10 mouse cellular contexts compared by ENCODE assay signal in the genomic region with DNA sequence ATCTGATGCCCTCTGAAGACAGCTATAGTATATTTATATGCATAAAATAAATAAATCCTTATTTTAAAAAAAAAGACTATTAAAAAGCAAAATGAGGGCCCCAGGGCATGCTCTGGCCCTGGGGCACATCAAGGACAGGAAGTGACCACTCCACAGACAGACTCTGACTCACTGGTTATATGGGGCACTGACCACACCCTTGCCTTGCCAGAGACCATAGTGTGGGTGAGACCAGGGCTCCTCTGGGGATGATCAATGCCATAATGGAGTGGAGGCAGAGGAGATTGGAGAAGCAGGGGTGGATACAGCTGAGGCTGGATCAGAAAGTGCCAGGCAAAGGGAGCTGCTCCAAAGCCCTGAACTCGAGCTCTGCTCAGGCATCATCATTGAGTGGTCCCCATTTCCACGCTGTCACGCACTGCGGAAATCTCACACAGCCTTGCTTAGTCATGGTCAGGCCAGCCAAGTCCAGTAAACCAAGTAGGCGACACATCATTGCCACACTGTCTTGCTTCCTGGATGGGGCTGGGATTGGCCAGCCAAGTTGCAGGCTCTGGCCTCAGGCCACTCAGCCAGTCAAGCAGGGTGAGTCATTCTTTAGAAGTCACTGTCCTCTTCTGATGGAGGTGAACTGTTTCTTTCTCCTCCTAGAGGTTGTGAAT. TPM values are rescaled to one million over a fixed set of nuclear protein-coding genes. Genes with fewer than 3 reads are reported as not detected.
DNase-seq lines count a peak whose midpoint lies in the region; ATAC-seq lines count a peak whose summit lies in the region.
"Had no signal": no experiment of that assay in that cellular context is flagged by ENCODE, and none has a peak within 500 bp of the region (broad histone marks: within the 10 kb centered on the region; RNA-seq: fewer than 3 reads in every experiment).

No protein-coding gene starts in this region.

- ATAC-seq in frontal cortex, adult (ENCODE audit: low TSS enrichment): no peak

- intact Hi-C loops in heart, postnatal 14 days (cut with DNase I): no loop called here

- peak; percentile 10 for DNase-seq in kidney, postnatal 10 days
- DNase-seq in kidney, adult 11 months: no peak
- peak; percentile 88 for DNase-seq in adrenal gland, postnatal 14 days
- peak; percentile 10 to 16 for DNase-seq in heart, postnatal 14 days
- peak; percentile 87 for DNase-seq in skeletal muscle tissue, adult 2 months (ENCODE audit: low read depth, low spot score)
- no peak for DNase-seq in left cerebral cortex, adult 18-20 months (ENCODE audit: low spot score in 2 of 2)
- DNase-seq in natural killer cell, adult 2 months (ENCODE audit: low spot score in 2 of 2): no peak
- DNase-seq: cerebellum, adult 11 months; kidney, adult 8-10 months had no signal

RNA-seq across cellular contexts. Expression of a gene that starts 35.5 kb away (rescaled TPM):
- total RNA-seq in adrenal gland, postnatal 14 days (2021): 32.8 and 34.8 TPM in 2 replicates
- total RNA-seq in heart, postnatal 14 days (2021): 10 to 100 TPM; 20.2 to 23.7 TPM
- total RNA-seq in left cerebral cortex, adult 18-20 months (2021): 10 to 100 TPM; 33.7 to 36.4 TPM

RNA-seq across cellular contexts. Expression of a gene that starts 41.0 kb away (rescaled TPM):
- 116 and 132 TPM in 2 replicates for total RNA-seq in adrenal gland, postnatal 14 days (2021)
- 10 to 100 TPM; 40.2 to 57.8 TPM for total RNA-seq in heart, postnatal 14 days (2021)
- 10 to 100 TPM; 45.8 to 48.0 TPM for total RNA-seq in left cerebral cortex, adult 18-20 months (2021)

RNA-seq across cellular contexts. Expression of a gene that starts 50.8 kb away (rescaled TPM):
- 61.1 and 62.8 TPM in 2 replicates for total RNA-seq in adrenal gland, postnatal 14 days (2021)
- total RNA-seq in heart, postnatal 14 days (2021): 10 to 100 TPM; 80.1 to 91.4 TPM
- total RNA-seq in left cerebral cortex, adult 18-20 months (2021): 100 to 1,000 TPM; 251 to 285 TPM

Comparison
In these comparisons a context has a peak if more than half of its experiments do, and no peak if none do; other contexts are left out.
1. DNase-seq: peak in kidney, postnatal 10 days (single experiment), adrenal gland, postnatal 14 days (single experiment), heart, postnatal 14 days (2 of 2) and skeletal muscle tissue, adult 2 months (single experiment); none in kidney, adult 11 months (single experiment), left cerebral cortex, adult 18-20 months (0 of 2) and natural killer cell, adult 2 months (0 of 2).